Mouse (Mus musculus) neutrophil, adult 5-6 weeks (primary cell): ENCODE results near the gene Clic1. TPM values are rescaled to one million over a fixed set of nuclear protein-coding genes. Genes with fewer than 3 reads are reported as not detected.
"Not testable (repeated sequence)": the region's sequence is repeated elsewhere in the genome, so short reads cannot be mapped to it uniquely, and the experiment has no call there.

Source experiments
- ATAC-seq: fragments of 151-379, 151-347 bp; 2 replicates; pipeline ENCODE4 v1.8.0; 2017; ENCODE audit warnings: mild to moderate bottlenecking, moderate TSS enrichment; ENCODE audit not compliant: insufficient number of reproducible peaks, poor library complexity, low FRiP score, severe bottlenecking; ENCODE audit errors: extremely low read depth
- total RNA-seq: library from RNA; stranded (forward); fragments of 200-1000 nt; gene quantifications from 2 replicates; pipeline ENCODE4 v1.2.3, GENCODE M21; 2017

The Clic1 gene
- total RNA-seq, 1 experiment from 2014 or later = 394 TPM

GRCm38 (mm10) chr17:35018171-35018570 is 31.6 kb upstream of the Clic1 start:
- ATAC-seq = no peak

- ATAC-seq = no peak
Measured at GRCm38 (mm10) chr17:35019894-35020293, 29.9 kb upstream of the Clic1 start.

- no peak for ATAC-seq
Measured at GRCm38 (mm10) chr17:35020551-35020950, 29.2 kb upstream of the Clic1 start.

GRCm38 (mm10) chr17:35021163-35021808 is 28.5 kb upstream of the Clic1 start:
- ATAC-seq = peak; percentile 68

GRCm38 (mm10) chr17:35021842-35022477 is 27.8 kb upstream of the Clic1 start:
- ATAC-seq = no peak

GRCm38 (mm10) chr17:35022541-35023060 is 27.2 kb upstream of the Clic1 start:
- ATAC-seq = no peak

- ATAC-seq = no peak
Measured at GRCm38 (mm10) chr17:35023221-35023620, 26.5 kb upstream of the Clic1 start.

GRCm38 (mm10) chr17:35023756-35024155 is 26.0 kb upstream of the Clic1 start:
- peak; percentile 30; the same call in 1 of the 2 replicates for ATAC-seq

- no peak for ATAC-seq
Measured at GRCm38 (mm10) chr17:35024261-35024660, 25.5 kb upstream of the Clic1 start.

GRCm38 (mm10) chr17:35024691-35025488 is 24.9 kb upstream of the Clic1 start:
- no peak for ATAC-seq

- no peak for ATAC-seq
Measured at GRCm38 (mm10) chr17:35026206-35026605, 23.6 kb upstream of the Clic1 start.

GRCm38 (mm10) chr17:35027277-35028068 is 22.3 kb upstream of the Clic1 start, which contains the start of gene Sapcd1:
Gene Sapcd1, minus strand, starts transcription at chr17:35028016.
- no peak for ATAC-seq

GRCm38 (mm10) chr17:35028315-35028714 is 21.5 kb upstream of the Clic1 start:
- no peak for ATAC-seq

GRCm38 (mm10) chr17:35029691-35030532 is 19.9 kb upstream of the Clic1 start:
- ATAC-seq = peak; percentile 42; the same call in 1 of the 2 replicates

- no peak for ATAC-seq
Measured at GRCm38 (mm10) chr17:35031272-35031671, 18.5 kb upstream of the Clic1 start.

GRCm38 (mm10) chr17:35031880-35032279 is 17.9 kb upstream of the Clic1 start:
- ATAC-seq = no peak

- no peak for ATAC-seq
Measured at GRCm38 (mm10) chr17:35032323-35032870, 17.4 kb upstream of the Clic1 start.

- not testable (repeated sequence) for ATAC-seq
Measured at GRCm38 (mm10) chr17:35033703-35034102, 16.1 kb upstream of the Clic1 start.
